Mouse (Mus musculus) olfactory bulb, adult 2 months (tissue): ENCODE results near the gene Gm5941.

Experiments
- CTCF ChIP-seq: fragments of 200-500 bp; IDR thresholded peaks from 2 replicates; pipeline ENCODE4 v1.5.1; 2012; ENCODE audit warnings: low read depth, mild to moderate bottlenecking, low read length, moderate library complexity; ENCODE audit not compliant: insufficient read depth
- POLR2A ChIP-seq: fragments of 200-500 bp; IDR thresholded peaks from 2 replicates; pipeline ENCODE4 v1.6.1; 2012; ENCODE audit warnings: mild to moderate bottlenecking, low read depth, low read length, moderate library complexity; ENCODE audit not compliant: insufficient read depth

DNA sequence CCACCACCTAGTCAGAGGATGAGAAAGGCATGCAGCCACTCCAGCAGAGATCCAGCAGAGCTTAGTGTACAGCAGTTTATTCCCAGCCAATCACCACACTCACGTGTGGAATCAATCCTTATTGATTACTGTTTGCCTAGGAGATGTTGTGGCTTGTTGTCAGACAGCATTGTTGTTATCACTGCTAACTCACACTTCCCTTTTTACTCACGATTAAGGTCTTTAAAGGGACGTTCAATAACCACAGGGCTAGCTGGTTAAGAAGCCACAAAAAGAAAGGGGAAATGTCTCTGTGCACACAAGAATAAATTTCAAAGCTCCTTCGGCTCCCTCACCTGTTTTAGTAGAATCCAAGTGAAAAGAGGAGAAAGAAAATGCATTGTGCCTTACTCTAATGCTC lies 25.0 kb upstream of the Gm5941 start:
- TF ChIP-seq CTCF (no peak), POLR2A (no peak)
